Mouse (Mus musculus): ENCODE measurements around the gene Igtp. TPM values are rescaled to one million over a fixed set of nuclear protein-coding genes. Genes with fewer than 3 reads are reported as not detected.

Gene Igtp
- total and polyA plus RNA-seq, 2 experiments from 2014 or later: 8.0 to 9.8 TPM

- no peak for TF ChIP-seq CTCF (IDR thresholded peaks at IDR 0.05; ENCODE audit: low read depth)
- no peak for TF ChIP-seq EP300 (IDR thresholded peaks at IDR 0.05; ENCODE audit: low read depth)
- no peak for ATAC-seq (ENCODE audit: insufficient read depth, low read depth)
- Histone ChIP-seq H3K4me3 (ENCODE audit: low read depth, low read length) (no peak overlapping the region), H3K4me2 (ENCODE audit: low read depth, low read length) (no peak overlapping the region), H3K4me1 (ENCODE audit: control insufficient read depth, insufficient read depth) (no peaks in the 10 kb centered on the region), H3K9ac (replicated peaks; ENCODE audit: low read depth, low read length) (no peak overlapping the region), H3K9me3 (replicated peaks; ENCODE audit: control insufficient read depth, low read length) (no peaks in the 10 kb centered on the region), H3K36me3 (replicated peaks; ENCODE audit: control insufficient read depth, insufficient read depth, low read length) (no peaks in the 10 kb centered on the region), H3K27ac (ENCODE audit: low read depth) (no peak overlapping the region), H3K27me3 (ENCODE audit: control insufficient read depth, insufficient read depth, low read length) (0 out of 2 replicates have a peak, but pooled peaks cover under 1% of the 10 kb centered on the region)
- no peak for DNase-seq (ENCODE audit: low spot score)
- WGBS: 36% methylated on average over 4 of the region's 4 CpGs
Measured at GRCm38 (mm10) chr11:58247294-58247693, 47.9 kb downstream of the Igtp start.

- no peak overlapping the region for H3K27ac ChIP-seq (ENCODE audit: low read depth)
- no peaks in the 10 kb centered on the region for H3K9me3 ChIP-seq (replicated peaks; ENCODE audit: control insufficient read depth, low read length)
- no peak overlapping the region for H3K4me3 ChIP-seq (ENCODE audit: low read depth, low read length)
- DNase-seq (ENCODE audit: low spot score): no peak
- H3K4me1 ChIP-seq (ENCODE audit: control insufficient read depth, insufficient read depth): no peaks in the 10 kb centered on the region
- WGBS: 73% methylated on average over 7 of the region's 7 CpGs
- H3K27me3 ChIP-seq (ENCODE audit: control insufficient read depth, insufficient read depth, low read length): no peaks in the 10 kb centered on the region
- no peak overlapping the region for H3K9ac ChIP-seq (replicated peaks; ENCODE audit: low read depth, low read length)
- no peak for TF ChIP-seq EP300 (IDR thresholded peaks at IDR 0.05; ENCODE audit: low read depth)
- TF ChIP-seq CTCF (IDR thresholded peaks at IDR 0.05; ENCODE audit: low read depth): no peak
- no peaks in the 10 kb centered on the region for H3K36me3 ChIP-seq (replicated peaks; ENCODE audit: control insufficient read depth, insufficient read depth, low read length)
- no peak overlapping the region for H3K4me2 ChIP-seq (ENCODE audit: low read depth, low read length)
- ATAC-seq (ENCODE audit: insufficient read depth, low read depth): no peak
Measured at GRCm38 (mm10) chr11:58249203-58249981, 50.0 kb downstream of the Igtp start.

- Histone ChIP-seq H3K27ac (ENCODE audit: low read depth) (no peak overlapping the region), H3K4me1 (ENCODE audit: control insufficient read depth, insufficient read depth) (no peaks in the 10 kb centered on the region), H3K9ac (replicated peaks; ENCODE audit: low read depth, low read length) (no peak overlapping the region), H3K9me3 (replicated peaks; ENCODE audit: control insufficient read depth, low read length) (no peaks in the 10 kb centered on the region), H3K4me3 (ENCODE audit: low read depth, low read length) (no peak overlapping the region), H3K4me2 (ENCODE audit: low read depth, low read length) (no peak overlapping the region), H3K27me3 (ENCODE audit: control insufficient read depth, insufficient read depth, low read length) (no peaks in the 10 kb centered on the region), H3K36me3 (replicated peaks; ENCODE audit: control insufficient read depth, insufficient read depth, low read length) (no peaks in the 10 kb centered on the region)
- no peak for DNase-seq (ENCODE audit: low spot score)
- WGBS: 79% methylated on average over 5 of the region's 5 CpGs
- ATAC-seq (ENCODE audit: insufficient read depth, low read depth): no peak
- TF ChIP-seq EP300 (IDR thresholded peaks at IDR 0.05; ENCODE audit: low read depth) (no peak), CTCF (IDR thresholded peaks at IDR 0.05; ENCODE audit: low read depth) (no peak)
Measured at GRCm38 (mm10) chr11:58250550-58250949, 51.2 kb downstream of the Igtp start.

- Histone ChIP-seq H3K4me1 (ENCODE audit: control insufficient read depth, insufficient read depth) (no peaks in the 10 kb centered on the region), H3K9ac (replicated peaks; ENCODE audit: low read depth, low read length) (no peak overlapping the region), H3K4me3 (ENCODE audit: low read depth, low read length) (no peak overlapping the region), H3K27ac (ENCODE audit: low read depth) (no peak overlapping the region), H3K27me3 (ENCODE audit: control insufficient read depth, insufficient read depth, low read length) (no peaks in the 10 kb centered on the region), H3K36me3 (replicated peaks; ENCODE audit: control insufficient read depth, insufficient read depth, low read length) (no peaks in the 10 kb centered on the region), H3K9me3 (replicated peaks; ENCODE audit: control insufficient read depth, low read length) (no peaks in the 10 kb centered on the region), H3K4me2 (ENCODE audit: low read depth, low read length) (no peak overlapping the region)
- no peak for DNase-seq (ENCODE audit: low spot score)
- no peak for ATAC-seq (ENCODE audit: insufficient read depth, low read depth)
- WGBS: 84% methylated on average over 3 of the region's 3 CpGs
- TF ChIP-seq EP300 (IDR thresholded peaks at IDR 0.05; ENCODE audit: low read depth) (no peak), CTCF (IDR thresholded peaks at IDR 0.05; ENCODE audit: low read depth) (no peak)
Measured at GRCm38 (mm10) chr11:58254411-58254810, 55.1 kb downstream of the Igtp start.

Other genes with a start within 250 kb of the Igtp start
- gene Larp1, start 190.5 kb upstream of the Igtp start, total RNA-seq (2014; rRNA removed; ENCODE audit: low replicate concordance): 18.2 and 21.8 TPM in 2 replicates
- 6.7 and 8.3 TPM in 2 replicates for gene Larp1, start 190.5 kb upstream of the Igtp start, polyA plus RNA-seq (2015; fragmentation: Nextera tagmentation; extraction: Ambion mirVana)
- not detected in 2 replicates for gene Gm12248, start 106.4 kb upstream of the Igtp start, total RNA-seq (2014; rRNA removed; ENCODE audit: low replicate concordance)
- gene Gm12248, start 106.4 kb upstream of the Igtp start, polyA plus RNA-seq (2015; fragmentation: Nextera tagmentation; extraction: Ambion mirVana): not detected in 2 replicates
- 73.1 and 76.6 TPM in 2 replicates for gene Cnot8, start 95.4 kb upstream of the Igtp start, total RNA-seq (2014; rRNA removed; ENCODE audit: low replicate concordance)
- 68.6 and 71.3 TPM in 2 replicates for gene Cnot8, start 95.4 kb upstream of the Igtp start, polyA plus RNA-seq (2015; fragmentation: Nextera tagmentation; extraction: Ambion mirVana)
- gene Gemin5, start 31.0 kb upstream of the Igtp start, total RNA-seq (2014; rRNA removed; ENCODE audit: low replicate concordance): 15.7 and 16.4 TPM in 2 replicates
- gene Gemin5, start 31.0 kb upstream of the Igtp start, polyA plus RNA-seq (2015; fragmentation: Nextera tagmentation; extraction: Ambion mirVana): 5.7 and 6.1 TPM in 2 replicates
- gene Mrpl22, start 27.9 kb upstream of the Igtp start, total RNA-seq (2014; rRNA removed; ENCODE audit: low replicate concordance): 50.6 and 58.4 TPM in 2 replicates
- gene Mrpl22, start 27.9 kb upstream of the Igtp start, polyA plus RNA-seq (2015; fragmentation: Nextera tagmentation; extraction: Ambion mirVana): 124 and 126 TPM in 2 replicates
- 7.7 and 8.7 TPM in 2 replicates for gene Irgm2, start 62 bp downstream of the Igtp start, total RNA-seq (2014; rRNA removed; ENCODE audit: low replicate concordance)
- gene Irgm2, start 62 bp downstream of the Igtp start, polyA plus RNA-seq (2015; fragmentation: Nextera tagmentation; extraction: Ambion mirVana): 4.6 and 5.2 TPM in 2 replicates
- gene 4930438A08Rik, start 75.2 kb downstream of the Igtp start, total RNA-seq (2014; rRNA removed; ENCODE audit: low replicate concordance): not detected in 2 replicates
- gene 4930438A08Rik, start 75.2 kb downstream of the Igtp start, polyA plus RNA-seq (2015; fragmentation: Nextera tagmentation; extraction: Ambion mirVana): not detected in 2 replicates
- gene Zfp692, start 107.5 kb downstream of the Igtp start, total RNA-seq (2014; rRNA removed; ENCODE audit: low replicate concordance): 8.2 and 12.6 TPM in 2 replicates
- 4.9 and 5.0 TPM in 2 replicates for gene Zfp692, start 107.5 kb downstream of the Igtp start, polyA plus RNA-seq (2015; fragmentation: Nextera tagmentation; extraction: Ambion mirVana)
- 31.4 and 62.4 TPM in 2 replicates for gene Zfp672, start 130.8 kb downstream of the Igtp start, total RNA-seq (2014; rRNA removed; ENCODE audit: low replicate concordance)
- gene Zfp672, start 130.8 kb downstream of the Igtp start, polyA plus RNA-seq (2015; fragmentation: Nextera tagmentation; extraction: Ambion mirVana): 53.5 and 60.8 TPM in 2 replicates
- gene Sh3bp5l, start 131.2 kb downstream of the Igtp start, total RNA-seq (2014; rRNA removed; ENCODE audit: low replicate concordance): 30.2 and 42.9 TPM in 2 replicates
- gene Sh3bp5l, start 131.2 kb downstream of the Igtp start, polyA plus RNA-seq (2015; fragmentation: Nextera tagmentation; extraction: Ambion mirVana): 28.2 and 29.5 TPM in 2 replicates
- not detected in 2 replicates for gene Lypd8, start 179.5 kb downstream of the Igtp start, total RNA-seq (2014; rRNA removed; ENCODE audit: low replicate concordance)
- 0.12 TPM in 1 of 2 replicates, not detected in the other for gene Lypd8, start 179.5 kb downstream of the Igtp start, polyA plus RNA-seq (2015; fragmentation: Nextera tagmentation; extraction: Ambion mirVana)
- gene 1810065E05Rik, start 221.6 kb downstream of the Igtp start, total RNA-seq (2014; rRNA removed; ENCODE audit: low replicate concordance): not detected in 2 replicates
- gene 1810065E05Rik, start 221.6 kb downstream of the Igtp start, polyA plus RNA-seq (2015; fragmentation: Nextera tagmentation; extraction: Ambion mirVana): not detected in 2 replicates
- gene Gm12253, start 233.0 kb downstream of the Igtp start, total RNA-seq (2014; rRNA removed; ENCODE audit: low replicate concordance): not detected in 2 replicates
- not detected in 2 replicates for gene Gm12253, start 233.0 kb downstream of the Igtp start, polyA plus RNA-seq (2015; fragmentation: Nextera tagmentation; extraction: Ambion mirVana)